Mouse (Mus musculus): ENCODE results near the gene Slc39a3. TPM values are rescaled to one million over a fixed set of nuclear protein-coding genes. Genes with fewer than 3 reads are reported as not detected.
"Not testable (repeated sequence)": the region's sequence is repeated elsewhere in the genome, so short reads cannot be mapped to it uniquely, and the experiment has no call there.

Gene Slc39a3
- 29.2 and 32.8 TPM in 2 replicates for polyA plus RNA-seq (2016; fragmentation: Nextera tagmentation; extraction: Ambion mirVana)

DNA sequence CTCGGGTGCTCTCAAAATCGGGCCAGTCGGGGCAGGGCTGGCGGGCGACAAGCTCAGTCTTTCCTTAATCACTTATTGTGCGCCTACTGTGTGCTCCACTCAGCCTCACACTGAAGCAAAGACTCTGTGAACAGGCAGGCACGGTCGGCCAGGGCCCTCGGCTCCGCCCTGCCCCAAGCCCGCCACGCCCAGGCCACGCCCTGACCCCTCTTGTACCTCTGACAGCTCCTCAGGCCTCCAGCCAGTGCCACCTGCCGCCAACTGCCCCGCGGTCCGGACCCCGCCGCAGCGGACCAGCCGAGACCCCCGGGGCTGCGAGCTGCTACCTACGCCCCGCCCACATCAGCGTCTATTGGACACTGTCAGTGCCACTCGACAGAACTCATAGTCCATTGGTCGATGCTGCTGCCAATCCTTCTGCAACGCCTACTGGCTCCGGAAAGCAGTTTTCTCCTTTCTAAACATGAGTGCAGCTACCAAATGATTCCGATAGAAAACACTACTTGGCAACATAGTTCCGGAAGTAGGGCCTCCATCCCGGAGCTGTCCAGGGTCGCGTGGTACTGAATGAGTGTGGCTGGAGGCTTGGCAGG lies at the start of gene Slc39a3:
Slc39a3 (minus strand) TSS at position 439 of the 593 bp plus-strand sequence.
- ATAC-seq (ENCODE audit: low FRiP score): peak; percentile 99
- under 1% methylated on average over 35 of the region's 35 CpGs for WGBS
- H3K27ac ChIP-seq: peak within 1 kb of the TSS; percentile 69
- H3K36me3 ChIP-seq (replicated peaks): peaks cover 19% of the 10 kb centered on the region
- H3K4me1 ChIP-seq: peaks cover 9% of the 10 kb centered on the region
- peak within 1 kb of the TSS; percentile 60 for H3K4me2 ChIP-seq
- no peaks in the 10 kb centered on the region for H3K27me3 ChIP-seq
- no peaks in the 10 kb centered on the region for H3K9me3 ChIP-seq
- peak within 1 kb of the TSS; percentile 73 for H3K4me3 ChIP-seq (replicated peaks)
- peak within 1 kb of the TSS; percentile 62 for H3K9ac ChIP-seq

DNA sequence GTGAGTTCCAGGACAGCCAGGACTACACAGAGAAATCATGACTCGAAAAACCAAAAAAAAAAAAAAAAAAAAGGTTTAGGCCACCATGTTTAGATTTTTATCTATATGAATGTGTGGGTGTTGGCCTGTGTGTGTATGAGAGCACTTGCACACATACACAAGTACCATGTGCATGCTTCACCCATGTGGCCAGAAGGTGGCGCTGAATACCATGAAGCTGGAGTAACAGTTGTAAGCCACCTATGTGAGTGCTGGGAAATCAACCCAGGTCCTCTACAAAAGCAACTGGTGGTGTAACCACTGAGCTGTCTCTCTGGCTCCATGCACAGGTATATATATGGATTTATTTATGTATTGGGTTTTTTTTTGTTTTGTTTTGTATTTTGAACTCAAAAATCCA lies 49.8 kb upstream of the Slc39a3 start:
- H3K27me3 ChIP-seq: no peaks in the 10 kb centered on the region; the same call in 1 of the 2 replicates
- no peak overlapping the region for H3K4me3 ChIP-seq (replicated peaks)
- H3K4me1 ChIP-seq: peaks cover 11% of the 10 kb centered on the region
- WGBS: 53% methylated on average over 2 of the region's 2 CpGs
- H3K4me2 ChIP-seq: no peak overlapping the region
- peaks cover 2% of the 10 kb centered on the region; the same call in 1 of the 2 replicates for H3K9me3 ChIP-seq
- no peak overlapping the region for H3K27ac ChIP-seq
- peaks cover 15% of the 10 kb centered on the region for H3K36me3 ChIP-seq (replicated peaks)
- no peak for ATAC-seq (ENCODE audit: low FRiP score)
- H3K9ac ChIP-seq: no peak overlapping the region

DNA sequence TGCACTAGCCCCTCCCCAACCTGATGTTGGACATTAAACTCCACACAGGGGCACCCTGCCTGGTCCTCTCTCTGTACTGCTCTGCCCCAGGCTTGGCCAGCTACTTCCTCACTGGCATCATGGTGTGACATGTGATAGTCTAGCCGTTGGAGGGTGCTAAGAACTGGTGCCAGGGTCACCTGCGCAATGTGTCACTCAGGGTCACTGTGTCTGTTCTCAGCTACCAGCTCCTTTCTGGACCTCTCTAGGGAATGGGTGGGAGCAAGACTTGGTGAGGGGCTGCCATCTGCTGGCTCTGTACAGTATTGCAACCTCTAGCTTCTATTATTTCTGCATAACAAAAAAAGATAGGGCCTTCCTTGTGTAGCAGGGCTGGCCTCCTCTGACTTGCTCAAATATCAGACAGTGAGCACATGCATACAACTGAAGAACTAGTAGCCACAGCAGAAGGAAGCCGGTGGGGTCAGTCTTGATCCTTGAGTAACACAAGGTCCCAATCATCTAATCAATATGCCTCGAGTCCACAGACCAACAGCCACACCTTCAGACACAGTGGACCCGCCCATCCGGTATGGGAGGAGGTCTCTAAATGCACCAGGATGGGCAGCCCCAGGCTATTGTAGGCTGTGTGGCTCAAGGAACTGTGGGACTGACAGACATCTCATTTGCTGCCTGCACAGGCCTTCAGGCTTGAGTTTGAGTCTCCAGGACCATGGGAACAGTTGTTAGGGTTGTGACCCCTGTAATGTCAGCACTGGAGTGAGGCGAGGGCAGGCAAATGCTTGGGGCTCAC lies 45.1 kb upstream of the Slc39a3 start:
- H3K36me3 ChIP-seq (replicated peaks): peaks cover 62% of the 10 kb centered on the region
- no peak overlapping the region for H3K4me2 ChIP-seq
- ATAC-seq (ENCODE audit: low FRiP score): peak; percentile 72; the same call in 1 of the 2 replicates
- H3K9me3 ChIP-seq: peaks cover 2% of the 10 kb centered on the region; the same call in 1 of the 2 replicates
- no peak overlapping the region for H3K27ac ChIP-seq
- 80% methylated on average over 7 of the region's 7 CpGs for WGBS
- H3K4me1 ChIP-seq: no peaks in the 10 kb centered on the region
- no peak overlapping the region for H3K4me3 ChIP-seq (replicated peaks)
- no peaks in the 10 kb centered on the region for H3K27me3 ChIP-seq
- H3K9ac ChIP-seq: no peak overlapping the region

DNA sequence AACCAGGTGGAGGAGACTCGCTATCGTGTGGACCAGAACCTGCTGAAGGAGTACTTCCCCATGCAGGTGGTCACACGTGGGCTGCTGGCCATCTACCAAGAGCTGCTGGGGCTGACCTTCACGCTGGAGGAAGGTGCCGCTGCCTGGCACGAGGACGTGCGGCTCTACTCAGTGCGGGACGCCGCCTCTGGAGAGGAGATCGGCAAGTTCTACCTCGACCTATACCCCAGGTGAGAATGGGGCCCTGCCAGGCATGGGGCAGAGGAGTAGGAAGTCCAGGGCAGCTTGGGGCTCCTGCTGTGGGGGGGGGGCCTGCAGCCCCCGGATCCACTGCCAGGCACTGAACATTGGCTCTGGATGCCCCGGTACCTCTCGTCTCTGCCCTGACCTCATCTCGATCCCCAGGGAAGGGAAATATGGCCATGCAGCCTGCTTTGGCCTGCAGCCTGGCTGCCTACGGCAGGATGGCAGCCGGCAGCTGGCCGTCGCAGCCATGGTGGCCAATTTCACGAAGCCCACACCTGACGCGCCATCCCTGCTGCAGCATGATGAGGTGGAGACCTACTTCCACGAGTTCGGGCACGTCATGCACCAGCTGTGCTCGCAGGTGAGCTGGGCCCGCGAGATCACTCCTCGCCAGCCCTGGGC lies 42.9 kb upstream of the Slc39a3 start:
- no peak overlapping the region for H3K4me2 ChIP-seq
- no peaks in the 10 kb centered on the region for H3K4me1 ChIP-seq
- H3K36me3 ChIP-seq (replicated peaks): peaks cover 83% of the 10 kb centered on the region
- WGBS: 93% methylated on average over 31 of the region's 31 CpGs
- H3K4me3 ChIP-seq (replicated peaks): no peak overlapping the region
- H3K27me3 ChIP-seq: no peaks in the 10 kb centered on the region
- H3K9me3 ChIP-seq: no peaks in the 10 kb centered on the region
- ATAC-seq (ENCODE audit: low FRiP score): no peak
- no peak overlapping the region for H3K27ac ChIP-seq
- no peak overlapping the region for H3K9ac ChIP-seq

DNA sequence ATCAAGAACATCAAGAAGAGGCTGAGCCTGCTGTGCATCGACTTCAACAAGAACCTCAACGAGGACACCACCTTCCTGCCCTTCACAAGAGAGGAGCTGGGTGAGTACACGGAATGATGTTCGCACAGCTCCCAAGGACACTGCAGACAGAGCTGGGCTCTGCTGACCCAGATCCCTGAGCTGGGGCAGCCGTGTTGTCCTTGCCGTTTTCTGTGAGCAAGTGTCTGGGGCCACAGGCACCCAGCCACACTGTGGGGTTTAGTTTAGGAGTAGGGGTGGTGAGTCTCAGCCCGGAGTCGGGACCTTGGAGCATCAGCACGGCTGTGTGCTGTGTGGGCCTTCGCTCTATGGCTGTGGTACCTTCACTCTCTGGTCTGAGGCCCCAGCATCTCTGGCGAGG lies 40.7 kb upstream of the Slc39a3 start:
- Histone ChIP-seq H3K4me2 (no peak overlapping the region), H3K36me3 (replicated peaks) (peaks cover 98% of the 10 kb centered on the region), H3K9ac (no peak overlapping the region), H3K27ac (no peak overlapping the region), H3K4me1 (no peaks in the 10 kb centered on the region), H3K9me3 (no peaks in the 10 kb centered on the region), H3K4me3 (replicated peaks) (no peak overlapping the region), H3K27me3 (no peaks in the 10 kb centered on the region)
- 95% methylated on average over 11 of the region's 11 CpGs for WGBS
- ATAC-seq (ENCODE audit: low FRiP score): no peak

DNA sequence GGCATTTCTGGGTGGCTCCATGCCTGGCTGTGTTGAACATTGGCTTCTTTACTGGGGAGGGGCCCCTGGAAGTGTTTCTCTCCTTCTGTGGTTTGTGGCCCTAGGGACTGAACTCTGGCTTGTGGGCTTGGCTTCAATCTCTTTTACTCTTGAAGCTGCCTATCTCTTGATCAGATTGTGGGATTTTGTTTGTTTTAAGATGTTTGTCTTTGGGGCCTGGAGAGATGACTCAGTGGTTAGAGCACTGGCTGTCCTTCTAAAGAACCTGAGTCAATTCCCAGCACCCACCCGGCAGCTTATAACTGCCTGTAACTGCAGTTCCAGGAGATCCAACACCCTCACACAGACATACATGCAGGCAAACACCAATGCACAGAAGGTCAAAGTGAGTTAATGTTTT lies 39.1 kb upstream of the Slc39a3 start:
- Histone ChIP-seq H3K4me2 (no peak overlapping the region), H3K4me3 (replicated peaks) (no peak overlapping the region), H3K9ac (no peak overlapping the region), H3K27me3 (no peaks in the 10 kb centered on the region), H3K4me1 (peaks cover 5% of the 10 kb centered on the region; the same call in 1 of the 2 replicates), H3K36me3 (replicated peaks) (peaks cover 91% of the 10 kb centered on the region), H3K9me3 (no peaks in the 10 kb centered on the region), H3K27ac (no peak overlapping the region)
- no peak for ATAC-seq (ENCODE audit: low FRiP score)
- WGBS: 85% methylated on average over 1 of the region's 1 CpGs

DNA sequence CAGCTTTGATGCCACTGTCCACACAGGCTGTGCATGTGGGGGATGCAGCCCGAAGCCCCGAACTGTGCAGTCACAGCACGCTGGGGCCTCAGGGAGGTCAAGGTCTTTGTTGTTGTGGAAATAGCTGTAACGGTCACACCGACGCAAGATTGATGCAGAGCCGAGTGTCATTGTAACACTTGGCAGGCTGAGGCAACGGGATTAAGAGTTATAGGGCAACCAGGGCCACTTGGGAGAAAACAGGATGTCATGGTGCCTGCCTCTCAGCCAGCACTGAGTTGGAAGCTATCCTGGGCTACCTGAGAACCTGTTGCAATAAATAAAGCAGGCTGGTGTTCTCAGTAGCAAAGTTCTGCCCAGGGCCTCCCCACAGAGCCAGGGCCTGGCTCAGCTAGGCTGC lies 38.5 kb upstream of the Slc39a3 start:
- no peak overlapping the region for H3K9ac ChIP-seq
- H3K9me3 ChIP-seq: no peaks in the 10 kb centered on the region
- H3K4me3 ChIP-seq (replicated peaks): no peak overlapping the region
- WGBS: 86% methylated on average over 8 of the region's 8 CpGs
- peaks cover 84% of the 10 kb centered on the region for H3K36me3 ChIP-seq (replicated peaks)
- H3K27me3 ChIP-seq: no peaks in the 10 kb centered on the region
- ATAC-seq (ENCODE audit: low FRiP score): no peak
- no peak overlapping the region for H3K27ac ChIP-seq
- no peak overlapping the region for H3K4me2 ChIP-seq
- peaks cover 11% of the 10 kb centered on the region for H3K4me1 ChIP-seq

DNA sequence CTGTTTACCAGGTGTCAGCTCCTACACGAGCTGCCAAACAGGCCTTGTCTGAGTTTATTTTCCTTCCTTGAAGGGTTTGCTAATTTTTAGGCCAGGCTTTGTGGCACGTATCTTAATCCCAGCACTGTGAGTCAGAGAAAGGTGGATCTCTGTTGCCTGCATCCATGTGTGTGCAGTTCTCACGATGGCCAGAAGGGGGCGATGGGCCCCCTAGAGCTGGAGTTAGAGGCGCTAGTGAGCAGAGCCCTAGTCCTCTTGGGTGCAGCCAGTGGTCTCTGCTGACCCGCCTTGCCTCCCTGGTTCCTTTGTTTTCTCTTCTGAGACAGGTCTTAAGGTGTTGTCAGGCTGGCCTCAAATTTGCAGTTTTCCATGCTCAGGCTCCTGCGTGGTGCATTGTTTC lies 36.2 kb upstream of the Slc39a3 start:
- no peak for ATAC-seq (ENCODE audit: low FRiP score)
- Histone ChIP-seq H3K36me3 (replicated peaks) (peaks cover 62% of the 10 kb centered on the region), H3K27ac (no peak overlapping the region), H3K4me3 (replicated peaks) (no peak overlapping the region), H3K9me3 (no peaks in the 10 kb centered on the region), H3K4me1 (peaks cover 24% of the 10 kb centered on the region), H3K9ac (no peak overlapping the region), H3K27me3 (no peaks in the 10 kb centered on the region), H3K4me2 (no peak overlapping the region)
- WGBS: 67% methylated on average over 7 of the region's 7 CpGs

DNA sequence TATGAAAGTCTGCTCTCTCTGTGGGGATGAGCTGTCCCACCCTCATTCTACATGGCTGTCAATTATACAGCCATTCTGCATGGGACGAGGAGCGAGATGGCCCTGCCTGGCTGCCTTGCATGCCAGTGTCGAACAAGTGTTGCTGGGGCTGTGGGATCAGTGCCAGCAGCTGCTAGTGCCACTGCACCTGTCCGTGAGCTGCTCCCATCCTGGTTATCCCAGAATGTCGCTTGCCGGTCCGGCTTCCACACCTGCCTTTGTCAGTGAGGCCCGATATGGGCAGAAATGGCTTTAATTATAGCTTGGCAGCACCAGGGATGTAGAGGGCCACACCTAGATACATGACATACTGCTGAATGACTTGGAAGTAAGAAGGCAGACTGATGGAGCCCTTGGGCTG lies 35.1 kb upstream of the Slc39a3 start:
- H3K9me3 ChIP-seq: no peaks in the 10 kb centered on the region
- no peaks in the 10 kb centered on the region for H3K27me3 ChIP-seq
- WGBS: 94% methylated on average over 8 of the region's 8 CpGs
- no peak overlapping the region for H3K4me3 ChIP-seq (replicated peaks)
- no peak overlapping the region for H3K9ac ChIP-seq
- no peak overlapping the region for H3K4me2 ChIP-seq
- peaks cover 50% of the 10 kb centered on the region for H3K36me3 ChIP-seq (replicated peaks)
- H3K27ac ChIP-seq: no peak overlapping the region
- H3K4me1 ChIP-seq: peaks cover 24% of the 10 kb centered on the region
- no peak for ATAC-seq (ENCODE audit: low FRiP score)

DNA sequence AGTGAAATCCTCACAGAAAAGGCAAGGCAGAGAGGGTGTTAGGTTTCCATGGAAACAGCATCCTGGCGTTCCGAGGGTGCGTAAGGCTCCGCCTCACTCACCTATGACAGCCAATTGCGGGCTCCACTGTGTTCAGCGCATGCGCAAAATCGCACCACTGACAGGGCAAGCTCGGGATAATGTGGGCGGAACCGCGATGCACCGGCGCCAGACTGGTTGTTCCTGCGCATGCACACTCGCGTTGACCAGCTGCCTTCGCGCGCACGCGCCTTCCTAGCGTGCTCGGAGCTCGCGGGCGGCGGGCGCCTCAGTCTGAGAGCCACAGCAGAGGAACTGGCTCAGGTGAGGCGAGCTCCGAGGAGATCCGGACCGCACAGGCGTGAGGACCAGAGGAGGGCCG lies 32.6 kb upstream of the Slc39a3 start, which contains the start of gene Thop1:
Thop1 (plus strand) TSS at position 200 of the 400 bp plus-strand sequence.
- H3K4me3 ChIP-seq (replicated peaks): peak within 1 kb of the TSS; percentile 74
- H3K9me3 ChIP-seq: no peaks in the 10 kb centered on the region
- H3K36me3 ChIP-seq (replicated peaks): peaks cover 27% of the 10 kb centered on the region
- 0% methylated on average over 33 of the region's 35 CpGs for WGBS
- peaks cover 26% of the 10 kb centered on the region for H3K4me1 ChIP-seq
- peak within 1 kb of the TSS; percentile 82 for H3K9ac ChIP-seq
- ATAC-seq (ENCODE audit: low FRiP score): peak; percentile 98
- no peaks in the 10 kb centered on the region for H3K27me3 ChIP-seq
- H3K27ac ChIP-seq: peak within 1 kb of the TSS; percentile 69
- H3K4me2 ChIP-seq: peak within 1 kb of the TSS; percentile 81

DNA sequence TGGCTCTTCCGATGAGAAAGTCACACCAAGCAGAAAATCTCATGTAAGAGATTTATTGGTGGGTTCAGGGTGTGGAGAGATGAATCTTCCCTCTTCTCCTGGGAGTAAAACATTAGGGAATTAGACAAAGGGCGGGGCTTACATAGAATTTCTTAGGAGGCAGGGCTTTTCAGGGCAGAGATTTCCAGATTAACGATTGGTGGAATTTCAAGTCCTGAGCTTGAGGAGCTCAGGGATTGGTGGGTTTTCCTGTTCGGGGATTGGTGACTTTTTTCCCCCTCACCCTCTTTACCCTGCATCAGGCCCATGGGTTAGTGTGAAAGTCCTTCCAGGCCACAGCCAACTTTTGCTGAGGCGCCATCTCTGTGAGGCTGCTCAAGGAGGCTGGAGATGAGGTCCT lies 31.5 kb upstream of the Slc39a3 start:
- no peak for ATAC-seq (ENCODE audit: low FRiP score)
- Histone ChIP-seq H3K4me3 (replicated peaks) (no peak overlapping the region), H3K9ac (no peak overlapping the region), H3K4me1 (peaks cover 26% of the 10 kb centered on the region), H3K4me2 (no peak overlapping the region), H3K9me3 (no peaks in the 10 kb centered on the region), H3K27ac (no peak overlapping the region), H3K27me3 (no peaks in the 10 kb centered on the region), H3K36me3 (replicated peaks) (peaks cover 15% of the 10 kb centered on the region)
- WGBS: 75% methylated on average over 5 of the region's 5 CpGs

DNA sequence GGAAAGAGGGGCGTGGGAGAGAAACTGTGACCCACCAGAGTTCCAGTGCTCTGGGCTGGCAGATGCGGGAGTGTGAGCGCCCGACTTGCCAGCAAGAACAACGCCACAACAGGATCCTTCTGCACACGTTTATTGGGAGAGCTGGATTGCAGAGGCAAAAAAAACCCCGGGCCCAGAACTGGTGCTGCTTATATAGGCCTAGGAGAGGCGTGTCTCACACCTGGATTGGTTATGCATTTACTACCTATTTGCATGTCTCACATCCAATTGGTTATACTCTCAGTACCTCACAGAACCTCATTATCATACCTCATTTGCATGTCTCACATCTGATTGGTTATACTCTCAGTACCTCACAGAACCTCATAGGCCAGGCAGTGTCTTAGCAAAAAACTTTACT lies 27.3 kb upstream of the Slc39a3 start:
- H3K4me3 ChIP-seq (replicated peaks); H3K27me3 ChIP-seq; H3K27ac ChIP-seq; ATAC-seq (ENCODE audit: low FRiP score); H3K9ac ChIP-seq; H3K4me2 ChIP-seq; H3K9me3 ChIP-seq; H3K36me3 ChIP-seq (replicated peaks): not testable (repeated sequence)
- H3K4me1 ChIP-seq: peaks cover 11% of the 10 kb centered on the region
- WGBS: 92% methylated on average over 8 of the region's 8 CpGs
